Mouse (Mus musculus) cerebellum, adult 9-10 months (tissue): Measurements from ENCODE around the gene Lamb1.

Source experiments
- DNase-seq: peaks from one replicate; pipeline ENCODE4 v3.0.0; 2022

Lamb1 gene

DNA sequence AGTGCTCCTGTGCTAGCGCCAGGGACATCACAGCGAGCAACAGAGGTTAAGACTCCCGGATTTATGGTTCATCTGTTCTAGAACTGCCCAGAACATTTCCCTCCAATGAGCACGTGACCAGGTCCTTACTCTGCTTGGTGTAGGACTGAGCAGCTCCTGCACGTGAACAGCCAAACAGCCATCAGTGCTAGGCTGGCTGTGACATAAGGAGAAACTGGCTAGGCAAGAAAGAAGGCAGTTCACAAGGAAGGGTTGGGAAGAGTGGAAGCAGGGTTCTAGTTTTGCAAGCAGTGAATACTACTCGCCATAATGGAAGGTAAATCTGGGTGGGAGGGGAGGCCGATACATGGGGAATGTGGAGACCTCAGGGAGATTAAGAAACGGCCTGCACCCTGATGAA lies 10.1 kb upstream of the Lamb1 start:
- DNase-seq = no peak

DNA sequence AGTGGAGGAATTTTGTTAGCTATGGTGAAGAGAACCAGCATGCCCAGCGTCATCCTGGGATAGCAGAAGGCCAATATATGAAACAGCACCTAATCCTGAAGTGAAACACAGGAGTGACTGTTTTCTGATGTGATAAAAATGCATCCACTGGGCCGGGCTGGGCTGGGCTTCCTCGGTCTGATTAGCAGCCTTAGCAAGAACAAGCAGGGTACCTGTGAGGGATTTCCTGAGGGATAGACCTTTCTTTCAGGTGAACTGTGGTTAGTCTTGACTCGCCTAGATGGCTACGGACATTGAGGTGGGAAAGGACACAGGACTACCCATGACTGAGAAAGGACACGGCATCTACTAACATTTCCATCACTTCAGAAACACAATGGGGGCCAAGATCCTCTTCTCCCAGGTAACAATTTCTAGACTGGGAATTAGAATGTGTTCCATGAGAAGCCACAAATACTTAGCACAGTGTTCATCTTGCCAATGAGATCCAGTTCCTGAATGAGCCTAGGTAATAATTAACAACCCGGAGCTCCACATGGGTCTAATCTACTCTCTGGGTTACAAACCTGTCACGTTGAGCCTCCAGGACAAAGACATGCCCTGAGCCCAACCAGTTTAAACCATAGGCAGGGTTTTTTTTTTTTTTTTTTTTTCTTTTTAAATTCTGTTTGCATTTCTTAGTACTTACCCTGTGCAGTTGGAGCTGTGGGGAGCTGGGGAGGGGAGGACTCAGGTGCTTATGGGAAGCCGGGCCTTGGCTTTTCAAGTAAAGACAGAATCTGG lies 8.7 kb upstream of the Lamb1 start:
- DNase-seq = no peak

DNA sequence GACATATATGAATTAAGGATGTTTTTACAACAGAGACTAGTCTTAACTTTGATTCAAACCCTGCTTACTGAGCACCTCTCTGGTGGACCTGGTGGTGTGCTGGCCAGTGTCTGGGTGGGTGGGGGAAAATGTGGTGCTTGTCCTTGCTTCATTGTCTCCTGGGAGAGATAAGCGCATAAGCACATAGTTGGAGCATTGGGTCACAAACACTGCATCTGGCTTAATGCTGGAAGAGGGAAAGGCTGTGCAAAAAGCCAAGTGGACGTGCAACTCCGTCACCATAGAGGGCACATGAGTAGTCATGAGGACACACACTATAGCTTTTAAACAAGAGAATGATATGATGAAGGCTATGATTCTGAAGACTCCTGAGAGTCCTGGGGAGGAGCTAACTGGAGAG lies 3.2 kb upstream of the Lamb1 start:
- no peak for DNase-seq

DNA sequence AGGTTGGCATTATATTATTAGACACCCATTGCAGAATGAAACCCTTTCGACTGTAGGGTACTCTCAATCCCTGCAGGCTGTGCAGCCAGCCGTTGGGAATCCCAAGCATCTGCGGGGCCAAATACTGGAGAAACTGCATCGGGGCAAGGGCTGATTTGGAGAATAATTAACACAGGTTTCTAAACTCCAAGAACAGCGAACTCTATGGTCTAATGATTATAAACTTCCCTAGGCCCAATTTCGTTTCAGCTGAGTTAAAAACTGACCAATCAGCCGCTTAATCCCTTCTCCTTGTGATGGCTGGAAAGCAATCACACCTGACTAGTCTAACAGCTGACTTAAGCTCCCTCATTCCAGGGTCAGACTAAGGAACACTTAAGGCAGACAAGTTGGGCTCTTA lies 1.1 kb upstream of the Lamb1 start:
- DNase-seq = no peak

DNA sequence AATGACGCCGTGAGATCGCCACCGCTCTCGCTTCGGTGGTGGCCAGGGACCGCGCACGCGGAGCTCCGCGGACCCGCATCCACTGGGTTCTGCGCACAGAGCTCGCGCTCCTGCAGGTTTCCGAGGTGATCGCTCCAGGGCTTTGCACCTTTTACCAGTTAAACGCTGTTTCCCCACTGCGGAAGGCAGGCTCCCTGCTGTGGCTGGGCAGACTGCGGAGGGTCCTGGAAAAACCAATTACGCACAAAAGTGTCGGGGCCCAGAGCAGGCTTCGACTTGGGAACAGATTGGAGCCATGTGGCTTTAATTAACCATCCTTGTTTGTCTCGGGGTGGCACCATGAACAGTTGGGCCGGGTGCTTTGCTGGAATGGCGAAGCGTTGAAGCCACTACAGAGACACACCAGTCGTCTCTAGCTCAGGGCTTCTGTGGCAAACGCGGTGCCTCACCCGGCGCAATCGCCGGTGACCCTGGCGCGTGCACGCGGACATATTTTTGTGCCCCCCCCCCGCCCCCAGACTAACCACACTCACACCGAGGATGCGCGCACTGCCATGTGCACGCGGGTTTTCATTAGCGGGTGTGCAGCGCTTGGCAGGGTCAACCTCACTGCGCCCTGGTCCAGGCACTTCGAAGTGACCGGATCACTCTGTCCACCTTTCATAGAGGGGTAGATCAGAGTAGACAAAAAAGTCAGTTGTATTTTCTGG lies 843 bp downstream of the Lamb1 start:
- no peak for DNase-seq

DNA sequence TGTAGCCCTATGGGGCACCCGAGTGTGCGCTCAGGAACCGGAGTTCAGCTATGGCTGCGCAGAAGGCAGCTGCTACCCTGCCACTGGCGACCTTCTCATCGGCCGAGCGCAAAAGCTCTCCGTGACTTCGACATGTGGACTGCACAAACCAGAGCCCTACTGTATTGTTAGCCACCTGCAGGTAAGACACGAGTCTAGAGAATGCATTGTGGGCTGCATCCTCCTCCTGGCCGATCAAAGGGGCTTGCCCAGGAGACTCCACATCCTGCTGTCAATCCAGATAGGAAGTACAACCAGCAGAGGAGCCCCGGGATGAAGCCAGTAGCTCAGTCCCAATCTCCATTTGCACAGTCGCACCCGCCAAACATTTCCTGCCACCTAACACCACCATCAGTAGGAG lies 1.7 kb downstream of the Lamb1 start:
- no peak for DNase-seq

DNA sequence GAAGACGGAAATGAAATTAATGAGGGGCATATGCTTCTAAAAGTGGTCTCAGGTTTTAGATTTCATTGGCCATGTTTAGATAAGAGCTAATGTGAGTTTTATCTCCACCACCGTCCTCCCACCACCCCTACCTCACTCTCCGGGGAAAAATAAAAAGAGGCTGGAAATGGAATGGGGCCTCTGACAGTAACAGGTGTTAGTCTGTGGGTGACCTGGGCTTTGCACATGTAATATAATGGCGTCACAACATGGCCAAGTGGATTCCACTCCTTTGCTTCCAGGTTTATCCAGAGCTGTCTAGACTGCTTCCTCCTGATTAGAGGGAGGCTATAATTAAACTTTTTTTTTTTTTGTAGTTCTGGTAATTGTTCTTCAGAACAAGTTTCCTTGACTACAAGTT lies 2.3 kb downstream of the Lamb1 start:
- DNase-seq = no peak

DNA sequence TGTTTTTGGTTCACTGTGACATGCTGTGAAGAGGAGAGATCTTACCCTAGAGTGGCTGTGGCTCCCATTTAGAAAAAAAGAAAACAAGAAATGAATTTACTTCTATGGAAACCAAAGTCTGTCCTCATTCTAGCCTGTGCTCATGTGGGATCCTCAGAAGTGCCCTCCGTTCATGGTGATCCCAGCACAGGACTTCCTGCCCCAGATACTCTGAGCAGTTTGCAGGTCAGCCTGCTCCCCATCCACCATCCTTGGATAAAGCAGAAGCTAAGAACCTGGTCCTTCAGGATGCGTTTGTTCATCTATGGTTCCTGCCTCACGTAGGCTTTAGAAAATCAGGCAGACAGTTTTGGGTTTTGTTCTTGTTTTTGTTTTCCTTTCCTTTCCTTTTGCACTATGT lies 3.3 kb downstream of the Lamb1 start:
- no peak for DNase-seq

DNA sequence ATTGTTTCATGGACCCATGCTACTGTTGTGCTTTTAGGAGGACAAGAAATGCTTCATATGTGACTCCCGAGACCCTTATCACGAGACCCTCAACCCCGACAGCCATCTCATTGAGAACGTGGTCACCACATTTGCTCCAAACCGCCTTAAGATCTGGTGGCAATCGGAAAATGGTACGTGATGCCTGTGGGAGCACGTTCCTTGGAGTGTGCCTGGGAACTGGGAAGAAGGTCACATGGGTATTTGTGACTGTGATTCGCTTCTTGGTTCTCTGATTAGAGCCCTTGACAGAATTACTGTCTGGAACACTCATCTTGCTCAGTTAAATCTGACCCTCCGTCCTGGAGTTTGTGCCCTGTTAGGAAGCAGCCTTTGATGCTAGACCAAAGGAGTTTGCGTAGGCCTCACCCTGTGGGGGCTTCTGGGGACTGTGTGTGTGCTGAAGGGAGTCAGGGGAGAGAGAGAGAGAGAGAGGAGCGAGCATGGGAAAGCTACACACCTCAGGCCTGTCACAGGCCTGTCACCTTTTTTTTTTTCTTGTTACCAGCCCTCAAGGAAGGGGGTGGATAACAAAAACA lies 4.1 kb downstream of the Lamb1 start:
- DNase-seq = no peak

DNA sequence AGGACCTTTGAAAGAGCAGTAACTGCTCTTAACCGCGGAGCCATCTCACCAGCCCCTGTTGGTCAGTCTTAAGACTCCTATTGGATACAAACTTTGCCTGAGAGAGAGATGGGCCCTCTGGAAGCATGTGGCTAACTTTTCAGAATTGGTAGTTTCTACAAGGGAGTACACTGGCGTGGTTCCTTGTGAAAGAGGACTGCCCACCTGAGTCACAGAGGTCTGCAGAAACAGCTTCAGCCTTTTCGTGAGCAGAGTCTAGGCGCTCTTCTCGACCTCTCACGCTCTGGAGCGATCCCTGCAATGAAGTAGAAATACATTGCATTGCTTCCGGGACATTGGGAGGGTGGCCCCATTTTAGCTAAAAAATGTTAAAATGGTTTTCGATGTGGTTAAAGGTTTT lies 5.3 kb downstream of the Lamb1 start:
- no peak for DNase-seq

DNA sequence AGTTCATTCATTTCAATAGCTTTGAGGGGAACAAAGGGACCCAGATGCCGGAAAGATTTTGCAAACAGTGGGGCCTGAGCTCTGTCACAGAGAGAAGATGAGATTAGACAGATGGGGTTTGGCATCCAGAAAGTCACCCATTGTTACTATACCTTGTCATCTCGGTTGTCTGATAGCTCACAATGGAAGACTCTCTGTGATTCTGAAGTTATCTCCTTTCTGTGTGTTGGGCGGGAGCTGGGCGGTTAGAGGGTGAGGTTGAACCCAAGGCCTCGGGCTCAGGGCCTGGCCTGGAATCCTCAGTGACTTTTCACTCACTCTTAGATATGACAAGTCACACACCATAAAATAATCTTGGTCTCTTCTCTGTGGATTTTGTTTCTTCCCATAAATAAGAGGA lies 5.7 kb downstream of the Lamb1 start:
- DNase-seq = no peak

DNA sequence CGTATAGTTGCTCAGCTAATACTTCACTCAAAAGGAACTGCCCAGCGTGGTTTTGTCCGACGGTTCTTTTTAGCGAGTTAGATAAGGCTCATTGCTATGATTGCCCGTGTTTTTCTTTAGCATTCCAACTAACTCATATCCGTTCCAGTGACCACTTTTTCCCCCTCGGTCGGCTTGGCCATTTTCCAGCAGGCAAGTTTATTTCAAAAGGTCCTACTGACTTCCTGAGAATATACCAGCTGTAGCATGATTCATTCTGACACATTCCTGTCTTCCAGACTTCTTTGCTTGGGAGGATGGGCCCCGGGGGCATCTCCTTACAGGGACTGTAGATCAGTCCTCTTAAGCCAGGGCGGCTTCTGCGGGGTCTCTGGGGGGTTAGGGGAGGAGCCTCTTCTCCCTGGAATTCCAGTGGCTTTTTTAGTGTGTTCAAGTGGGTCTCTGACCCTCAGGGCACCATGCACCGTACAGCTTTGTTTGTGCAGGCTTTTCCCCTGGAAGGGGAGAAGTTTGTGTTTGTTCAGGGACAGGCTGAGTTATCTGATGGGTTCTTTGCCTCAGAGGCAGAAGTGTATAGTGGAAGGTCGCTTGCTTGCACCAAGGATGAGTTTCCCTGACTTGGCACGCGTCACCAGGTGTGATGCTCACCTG lies 6.5 kb downstream of the Lamb1 start:
- DNase-seq = no peak

DNA sequence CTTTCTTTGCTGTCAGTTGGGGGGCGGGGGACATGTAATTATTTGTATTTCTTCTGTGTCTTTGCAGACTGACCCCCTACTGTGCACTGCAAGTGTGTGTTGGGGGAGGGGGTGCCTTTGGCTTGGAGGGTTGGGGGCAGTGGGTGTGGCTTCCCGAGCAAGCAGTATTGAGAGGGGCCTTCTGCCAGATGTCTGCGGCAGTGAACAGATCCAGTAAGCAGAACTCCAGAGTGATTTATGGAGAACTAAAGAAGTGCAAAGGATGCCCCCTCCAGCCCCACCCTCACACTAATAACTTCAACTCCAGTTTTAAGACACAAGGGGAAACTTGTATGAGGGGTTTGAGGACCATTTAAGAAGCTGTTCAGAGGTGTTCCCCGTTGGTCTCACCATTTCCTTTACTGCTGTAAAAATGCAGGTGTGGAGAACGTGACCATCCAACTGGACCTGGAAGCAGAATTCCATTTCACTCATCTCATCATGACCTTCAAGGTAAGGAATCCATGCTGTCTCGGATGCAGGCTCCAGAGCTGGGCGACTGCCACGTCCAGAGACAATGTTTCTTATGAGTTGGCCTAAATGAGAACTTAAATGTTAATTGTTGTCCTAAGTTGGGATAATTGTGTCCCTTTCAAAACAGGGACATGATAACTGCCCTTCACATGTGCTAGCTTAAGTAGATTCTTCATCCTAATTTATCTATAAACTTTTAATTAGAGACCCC lies 7.1 kb downstream of the Lamb1 start:
- no peak for DNase-seq

DNA sequence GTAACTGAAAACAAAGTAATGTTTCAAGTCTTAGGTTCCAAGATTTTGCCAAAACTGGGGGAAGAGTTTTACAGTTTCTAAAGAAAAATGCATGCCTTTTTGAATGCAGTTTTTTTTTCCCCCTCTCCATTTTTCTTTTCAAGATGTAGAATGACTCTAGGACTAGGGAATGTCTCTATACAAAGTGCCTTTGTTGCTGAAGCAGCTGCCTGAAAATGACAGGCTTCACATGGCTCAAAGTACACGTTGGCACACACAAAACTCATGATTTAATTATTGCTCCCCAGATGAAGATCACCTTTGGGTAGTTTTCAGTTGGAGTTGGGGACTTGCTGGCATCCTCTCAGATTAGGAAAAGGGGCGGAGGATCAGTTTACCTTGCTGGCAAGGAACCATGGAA lies 7.8 kb downstream of the Lamb1 start:
- DNase-seq = no peak

DNA sequence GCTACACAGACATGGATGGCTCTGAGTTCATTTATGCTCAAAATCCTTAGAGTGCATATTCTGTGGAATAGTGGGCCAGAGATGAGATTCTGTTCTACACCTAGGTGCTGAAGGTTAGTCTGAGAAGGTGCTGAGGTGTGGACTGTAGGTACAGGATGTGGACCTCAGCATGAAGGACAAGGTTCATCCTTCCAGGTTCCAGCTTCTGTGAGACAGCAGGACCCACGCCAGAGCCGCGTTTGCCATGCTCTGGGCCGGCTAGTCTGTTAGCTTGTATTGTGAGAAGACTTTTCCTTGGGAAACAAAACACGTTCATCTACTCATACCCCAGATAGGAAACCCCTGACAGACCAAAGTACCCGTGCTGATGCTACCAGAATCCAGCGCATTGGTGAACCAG lies 8.6 kb downstream of the Lamb1 start:
- no peak for DNase-seq

DNA sequence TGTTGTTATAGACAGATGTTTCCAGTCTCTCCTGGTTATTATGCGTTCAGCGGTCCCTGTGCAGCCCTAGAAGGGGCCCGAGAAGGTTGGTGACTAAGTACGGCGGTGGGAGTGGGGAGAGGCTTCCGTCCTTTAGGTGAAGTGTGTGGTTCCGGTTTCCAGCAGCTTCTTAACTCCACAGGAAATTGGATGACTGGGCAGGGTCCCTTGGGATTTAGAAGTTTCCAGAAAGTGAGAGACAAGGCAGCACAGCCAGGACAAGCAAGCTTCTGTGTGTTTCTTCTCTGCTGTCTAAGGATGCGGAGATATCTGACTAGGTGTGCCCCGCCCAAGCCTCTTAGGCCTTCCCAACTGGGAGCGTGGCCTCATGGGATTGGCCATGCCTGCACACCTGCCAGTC lies 10.4 kb downstream of the Lamb1 start:
- no peak for DNase-seq

DNA sequence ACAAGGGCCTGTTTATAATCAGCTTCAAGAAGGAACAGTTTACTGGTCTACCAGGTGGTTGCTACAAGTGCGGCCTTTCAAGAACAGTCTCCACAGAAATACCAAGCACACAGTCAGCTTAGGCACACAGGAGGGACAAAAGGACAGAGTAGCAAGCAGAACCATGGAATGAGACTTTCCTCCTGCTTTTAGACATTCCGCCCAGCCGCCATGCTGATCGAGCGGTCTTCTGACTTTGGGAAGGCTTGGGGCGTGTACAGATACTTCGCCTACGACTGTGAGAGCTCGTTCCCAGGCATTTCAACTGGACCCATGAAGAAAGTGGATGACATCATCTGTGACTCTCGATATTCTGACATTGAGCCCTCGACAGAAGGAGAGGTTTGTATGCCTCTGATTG lies 13.2 kb downstream of the Lamb1 start:
- DNase-seq = no peak

DNA sequence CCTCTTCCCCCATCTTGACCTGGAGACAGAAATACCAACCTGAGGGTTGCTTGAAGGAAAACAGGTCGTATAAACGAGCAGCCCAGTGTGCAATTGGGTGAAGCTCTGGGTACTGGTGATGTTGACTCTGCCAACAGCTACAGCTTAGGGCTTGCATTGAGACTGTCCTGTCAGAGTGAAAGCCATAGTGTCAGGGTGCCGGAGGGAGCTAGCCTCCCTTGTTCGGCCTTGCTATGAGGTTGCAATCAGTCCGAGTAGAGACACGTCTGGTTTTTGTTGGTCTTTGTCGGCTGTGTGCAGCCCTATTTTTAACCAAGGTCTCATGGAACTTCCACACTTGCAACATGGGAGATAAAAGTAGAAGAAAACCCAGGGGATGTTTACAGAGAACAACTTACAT lies 15.3 kb downstream of the Lamb1 start:
- DNase-seq = no peak

DNA sequence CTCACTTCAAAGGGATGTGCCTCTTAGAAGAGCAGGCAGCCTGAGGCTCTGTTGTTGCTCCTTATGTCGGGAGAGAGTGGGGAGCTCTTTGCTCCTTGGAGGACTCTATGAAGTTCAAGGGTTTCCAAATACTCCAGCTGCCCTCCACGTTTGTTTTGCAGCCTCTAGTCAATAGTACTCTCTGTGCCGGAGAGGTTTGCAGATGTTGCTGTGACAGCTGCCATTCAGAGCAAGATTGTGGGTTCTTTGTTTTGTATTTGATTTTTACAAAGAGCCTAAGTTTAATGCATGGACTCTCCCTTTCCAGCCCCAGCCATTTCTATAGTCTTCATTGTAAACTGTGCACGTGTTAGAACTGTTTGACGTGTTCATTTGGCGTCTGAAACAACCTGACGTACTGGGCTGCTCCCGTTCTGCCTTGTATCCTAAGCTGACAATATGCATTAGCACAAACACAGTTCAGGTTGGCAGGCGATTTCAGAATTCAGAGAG lies 16.1 kb downstream of the Lamb1 start:
- DNase-seq = no peak

DNA sequence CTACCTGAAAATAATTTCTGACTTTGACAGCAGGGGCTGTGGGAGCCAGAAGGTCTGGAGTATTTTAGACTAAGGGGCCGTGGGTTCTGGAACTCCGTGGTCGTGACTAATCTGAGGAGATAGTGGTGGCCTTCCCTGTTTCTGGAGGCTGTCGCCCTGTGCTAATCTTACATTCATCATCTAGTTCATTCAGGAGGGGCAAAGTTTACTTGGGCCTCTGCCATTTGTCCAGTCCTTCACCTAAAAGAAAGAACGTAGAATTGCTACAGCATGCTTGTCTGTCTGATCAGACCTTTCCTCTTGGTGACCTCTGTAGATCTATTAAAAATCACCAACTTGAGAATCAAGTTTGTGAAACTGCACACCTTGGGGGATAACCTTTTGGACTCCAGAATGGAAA lies 17.2 kb downstream of the Lamb1 start:
- DNase-seq = no peak

DNA sequence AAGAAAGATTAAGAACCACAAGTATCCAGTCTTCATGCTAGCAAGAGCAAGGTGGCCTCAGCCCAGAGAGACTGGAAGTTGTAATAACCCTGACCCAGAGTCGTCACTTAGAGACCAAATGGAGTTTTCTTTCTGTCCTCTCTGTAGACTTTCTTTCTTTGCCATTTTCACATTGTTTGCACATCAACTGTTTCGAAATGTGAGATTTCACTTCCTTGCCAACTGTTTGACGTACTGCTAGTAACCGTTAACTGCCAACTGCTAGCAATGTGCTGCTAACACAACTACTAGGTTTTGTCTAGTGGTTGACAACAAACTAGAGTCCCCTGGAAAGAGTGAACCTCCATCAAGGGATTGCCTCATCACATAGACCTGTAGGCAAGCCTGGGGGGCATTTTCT lies 18.1 kb downstream of the Lamb1 start:
- DNase-seq = no peak

DNA sequence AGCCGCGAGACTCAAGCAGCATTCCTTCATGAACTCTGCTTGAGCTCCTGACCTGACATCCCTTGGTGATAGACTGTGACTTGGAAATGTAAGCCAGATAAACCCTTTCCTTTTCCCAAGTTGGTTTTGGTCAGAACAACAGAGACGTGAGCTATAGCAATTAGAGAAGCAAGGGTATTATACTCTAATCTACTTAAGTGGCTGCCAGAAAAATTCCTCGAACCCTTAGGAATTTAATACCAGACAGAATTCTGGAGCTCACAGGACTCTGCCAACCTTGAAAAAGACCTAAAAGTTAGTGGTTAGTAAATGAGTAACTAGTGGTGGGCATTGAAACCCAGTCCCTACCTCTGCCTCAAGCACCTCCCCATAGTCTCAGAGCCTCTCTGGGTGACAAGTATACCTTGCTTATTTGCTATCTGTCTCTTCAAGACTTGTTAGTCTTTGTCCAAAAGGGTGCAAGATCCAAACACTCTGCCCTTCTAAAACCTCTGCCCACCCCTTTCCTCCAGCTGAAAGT lies 18.6 kb downstream of the Lamb1 start:
- DNase-seq = no peak

DNA sequence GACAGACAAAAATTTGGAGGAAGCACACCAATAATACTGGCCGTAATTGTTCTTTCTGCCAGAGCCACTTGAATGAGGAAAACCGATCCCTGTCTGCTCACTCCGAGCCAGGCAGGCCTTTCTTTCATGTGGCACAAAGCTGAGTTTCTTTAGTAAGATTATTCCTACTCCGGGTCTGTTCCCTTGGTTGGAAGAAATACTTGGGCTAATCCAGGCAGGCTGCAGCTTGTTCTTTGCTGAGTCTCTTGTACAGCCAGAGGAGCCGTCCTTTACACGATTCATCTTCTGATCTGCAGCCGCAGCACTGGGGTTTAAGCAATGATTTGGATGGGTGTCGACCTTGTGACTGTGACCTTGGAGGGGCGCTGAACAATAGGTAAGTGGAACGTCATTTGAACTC lies 24.0 kb downstream of the Lamb1 start:
- DNase-seq = no peak
